ENCODE assay signal across 24 mouse cellular contexts in genomic region chr9:32156706-32157105, GRCm38 (mm10). TPM values are rescaled to one million over a fixed set of nuclear protein-coding genes. Genes with fewer than 3 reads are reported as not detected.
DNase-seq lines count a peak whose midpoint lies in the region; ATAC-seq and TF ChIP-seq lines count a peak whose summit lies in the region.
"Had no signal": no experiment of that assay in that cellular context is flagged by ENCODE, and none has a peak within 500 bp of the region (broad histone marks: within the 10 kb centered on the region; RNA-seq: fewer than 3 reads in every experiment).

No protein-coding gene starts in this region.

- H3K9ac ChIP-seq in heart, embryonic 12.5 days, result no peak overlapping the region
- no peak overlapping the region for H3K9ac ChIP-seq in liver, adult 2 months (ENCODE audit: low read depth, low read length)
- no peak overlapping the region for H3K9ac ChIP-seq in liver, embryonic 11.5 days (ENCODE audit: low read depth, low read length)
- H3K9ac ChIP-seq: embryonic facial prominence, embryonic 15.5 days; forebrain, embryonic 15.5 days; heart, embryonic 15.5 days; hindbrain, embryonic 14.5 days had no signal

- WGBS in heart, embryonic 12.5 days, result 79% methylated on average over 4 of the region's 4 CpGs
- WGBS in liver, adult 2 months, result 64% methylated on average over 4 of the region's 4 CpGs
- WGBS in liver, embryonic 11.5 days, result 79% methylated on average over 4 of the region's 4 CpGs

- TF ChIP-seq POLR2A in liver, adult 2 months (IDR thresholded peaks at IDR 0.05; ENCODE audit: extremely low read depth, insufficient read depth, low read length), result no peak

- no peaks in the 10 kb centered on the region for H3K9me3 ChIP-seq in heart, embryonic 12.5 days (replicated peaks)
- H3K9me3 ChIP-seq in liver, embryonic 11.5 days (ENCODE audit: control insufficient read depth, low read length), result no peaks in the 10 kb centered on the region
- H3K9me3 ChIP-seq: embryonic facial prominence, embryonic 15.5 days; forebrain, embryonic 10.5 days; forebrain, embryonic 15.5 days; G1E; heart, embryonic 10.5 days; heart, embryonic 15.5 days had no signal

- H3K79me2 ChIP-seq in liver, adult 2 months (ENCODE audit: control insufficient read depth, insufficient read depth, low read length), result no peaks in the 10 kb centered on the region

- no peaks in the 10 kb centered on the region for H3K27me3 ChIP-seq in heart, embryonic 12.5 days (replicated peaks)
- H3K27me3 ChIP-seq in liver, adult 2 months (ENCODE audit: control insufficient read depth, insufficient read depth, low read length), result no peaks in the 10 kb centered on the region
- no peaks in the 10 kb centered on the region for H3K27me3 ChIP-seq in liver, embryonic 11.5 days (replicated peaks; ENCODE audit: control insufficient read depth, insufficient read depth, low read length)
- H3K27me3 ChIP-seq: embryonic facial prominence, embryonic 15.5 days; forebrain, embryonic 15.5 days; heart, embryonic 15.5 days had no signal

- H3K36me3 ChIP-seq in heart, embryonic 12.5 days, result no peaks in the 10 kb centered on the region
- peaks cover 5% of the 10 kb centered on the region for H3K36me3 ChIP-seq in liver, adult 2 months (ENCODE audit: control insufficient read depth, insufficient read depth, low read length)
- H3K36me3 ChIP-seq in liver, embryonic 11.5 days (ENCODE audit: control insufficient read depth, insufficient read depth, low read length), result no peaks in the 10 kb centered on the region
- H3K36me3 ChIP-seq: embryonic facial prominence, embryonic 15.5 days; forebrain, embryonic 15.5 days; G1E; heart, embryonic 10.5 days; heart, embryonic 15.5 days had no signal

- no peak for TF ChIP-seq CTCF in liver, adult 2 months (IDR thresholded peaks at IDR 0.05; ENCODE audit: low read depth, low read length)
- no peak for TF ChIP-seq CTCF in layer of hippocampus, adult 2 months (conservative IDR thresholded peaks at IDR 0.05)

- H3K4me2 ChIP-seq in heart, embryonic 12.5 days, result no peak overlapping the region
- no peak overlapping the region for H3K4me2 ChIP-seq in liver, embryonic 11.5 days
- H3K4me2 ChIP-seq: embryonic facial prominence, embryonic 15.5 days; forebrain, embryonic 15.5 days; heart, embryonic 15.5 days; hindbrain, embryonic 14.5 days had no signal

- no peak overlapping the region for H3K4me3 ChIP-seq in heart, embryonic 12.5 days
- no peak overlapping the region for H3K4me3 ChIP-seq in liver, adult 2 months (ENCODE audit: insufficient read depth, low read depth, low read length)
- H3K4me3 ChIP-seq in liver, embryonic 11.5 days (ENCODE audit: low read depth, low read length), result no peak overlapping the region
- H3K4me3 ChIP-seq in layer of hippocampus, adult 2 months, result no peak overlapping the region
- H3K4me3 ChIP-seq: embryonic facial prominence, embryonic 15.5 days; erythroblast, embryonic 14.5 days; forebrain, embryonic 10.5 days; forebrain, embryonic 15.5 days; heart, embryonic 10.5 days; heart, embryonic 15.5 days had no signal

- peaks cover 20% of the 10 kb centered on the region for H3K4me1 ChIP-seq in heart, embryonic 12.5 days (replicated peaks)
- no peaks in the 10 kb centered on the region for H3K4me1 ChIP-seq in liver, adult 2 months (ENCODE audit: control insufficient read depth, insufficient read depth, low read length)
- H3K4me1 ChIP-seq in liver, embryonic 11.5 days (replicated peaks; ENCODE audit: control insufficient read depth, insufficient read depth, low read length), result no peaks in the 10 kb centered on the region
- H3K4me1 ChIP-seq: embryonic facial prominence, embryonic 15.5 days; forebrain, embryonic 10.5 days had no signal

- no peak overlapping the region for H3K27ac ChIP-seq in heart, embryonic 12.5 days (ENCODE audit: poor library complexity, severe bottlenecking)
- H3K27ac ChIP-seq in liver, adult 2 months (replicated peaks; ENCODE audit: insufficient read depth, low read depth, low read length), result no peak overlapping the region
- H3K27ac ChIP-seq in liver, embryonic 11.5 days (ENCODE audit: low read depth, low read length), result no peak overlapping the region
- no peak overlapping the region for H3K27ac ChIP-seq in layer of hippocampus, adult 2 months
- H3K27ac ChIP-seq: embryonic facial prominence, embryonic 15.5 days; forebrain, embryonic 10.5 days; forebrain, embryonic 15.5 days; heart, embryonic 10.5 days; heart, embryonic 15.5 days; hindbrain, embryonic 14.5 days had no signal

- peak; percentile 29 for DNase-seq in heart, adult 11 months
- peak; percentile 39 for DNase-seq in liver, adult 2 months (ENCODE audit: extremely low read depth, low read depth, low spot score)
- DNase-seq in liver, embryonic 11.5 days (ENCODE audit: low spot score), result no peak
- peak; percentile 56 for DNase-seq in kidney, postnatal 14 days
- no peak for DNase-seq in layer of hippocampus, adult 2 months (ENCODE audit: low spot score in 2 of 2)
- no peak for DNase-seq in frontal cortex, postnatal 36 days (ENCODE audit: low spot score in 2 of 2)
- DNase-seq: adrenal gland, adult 8-10 months; adrenal gland, postnatal 36 days; B cell, adult 2 months; cerebellum, adult 2 months; cerebellum, postnatal 10 days; embryo, embryonic 11 days; gastrocnemius, postnatal 14 days; heart, postnatal 14 days had no signal

- no peak for ATAC-seq in heart, embryonic 12.5 days (ENCODE audit: insufficient number of reproducible peaks, low FRiP score)
- ATAC-seq in liver, embryonic 11.5 days (replicated peaks; ENCODE audit: low FRiP score), result no peak
- ATAC-seq: CD4-positive, CD25-positive, alpha-beta regulatory T cell, adult 4 months; forebrain, embryonic 15.5 days had no signal

RNA-seq across cellular contexts. Expression of gene Arhgap32, which starts 40.8 kb away (rescaled TPM):
- polyA plus RNA-seq in heart, embryonic 12.5 days (2016; fragmentation: Nextera tagmentation; extraction: Ambion mirVana), result 2.9 and 3.5 TPM in 2 replicates
- total RNA-seq in liver, adult 2 months (2014; rRNA removed), result 3.4 and 4.6 TPM in 2 replicates
- 0.98 and 1.9 TPM in 2 replicates for polyA plus RNA-seq in liver, adult 2 months (2012; rRNA removed)
- 1.3 and 1.7 TPM in 2 replicates for polyA plus RNA-seq in liver, embryonic 11.5 days (2014; fragmentation: Nextera tagmentation; extraction: Ambion mirVana)
- 100 to 1,000 TPM; 226 to 232 TPM for total RNA-seq in layer of hippocampus, adult 2 months (2021)
- polyA plus RNA-seq: CD4-positive, CD25-positive, alpha-beta regulatory T cell, adult 4 months; erythroblast, embryonic 14.5 days had no signal

Comparison
In these comparisons a context has a peak if more than half of its experiments do, and no peak if none do; other contexts are left out.
1. DNase-seq: peak in heart, adult 11 months (single experiment), liver, adult 2 months (single experiment) and kidney, postnatal 14 days (single experiment); none in liver, embryonic 11.5 days (single experiment), layer of hippocampus, adult 2 months (0 of 2) and frontal cortex, postnatal 36 days (0 of 2).